Mouse (Mus musculus) testis, postnatal 14 days (tissue): Measurements from ENCODE around the gene Alox12e.
"Not testable (repeated sequence)": the region's sequence is repeated elsewhere in the genome, so short reads cannot be mapped to it uniquely, and the experiment has no call there.

ENCODE experiments used
- DNase-seq: peaks from one replicate; pipeline ENCODE4 v3.0.0; 2021; ENCODE audit warnings: low spot score

The Alox12e gene

DNA sequence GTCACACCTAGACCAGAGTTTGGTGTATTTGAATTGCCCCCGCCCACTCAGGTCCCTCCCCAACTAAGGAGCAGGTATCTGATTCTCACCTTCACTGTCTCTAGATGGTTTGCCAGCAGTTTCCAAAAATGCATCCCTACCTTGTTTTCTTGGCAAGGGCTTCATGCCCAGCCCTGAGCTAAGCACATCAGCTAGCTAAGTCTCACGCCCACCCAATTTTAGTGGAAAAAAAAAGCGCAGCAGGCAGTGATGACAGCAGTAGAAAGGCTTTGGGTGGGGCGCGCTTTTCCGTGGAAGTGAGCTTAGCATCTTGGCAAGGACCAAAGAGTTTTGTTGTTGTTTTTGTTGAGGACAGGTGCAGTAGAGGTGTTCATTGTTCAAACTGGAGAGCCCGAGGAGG, at the start of gene Alox12e:
Alox12e (minus strand) TSS at position 101 of the 400 bp plus-strand sequence.
- DNase-seq, result no peak

DNA sequence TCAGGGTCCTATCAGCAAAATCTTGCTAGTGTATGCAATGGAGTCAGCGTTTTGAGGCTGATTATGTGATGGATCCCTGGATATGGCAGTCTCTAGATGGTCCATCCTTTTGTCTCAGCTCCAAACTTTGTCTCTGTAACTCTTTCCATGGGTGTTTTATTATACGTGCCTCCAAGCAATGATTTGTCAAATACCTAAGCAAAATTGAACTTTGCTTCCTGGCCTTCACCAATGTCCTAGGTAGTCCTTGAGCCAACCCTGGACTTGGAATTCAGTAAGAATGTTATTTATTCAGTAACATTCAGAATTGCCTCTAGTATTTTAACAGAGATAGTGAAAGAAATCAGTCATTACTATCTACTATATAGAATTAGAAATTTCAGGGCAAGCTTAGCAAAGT, 46.2 kb upstream of the Alox12e start:
- DNase-seq, result not testable (repeated sequence)

DNA sequence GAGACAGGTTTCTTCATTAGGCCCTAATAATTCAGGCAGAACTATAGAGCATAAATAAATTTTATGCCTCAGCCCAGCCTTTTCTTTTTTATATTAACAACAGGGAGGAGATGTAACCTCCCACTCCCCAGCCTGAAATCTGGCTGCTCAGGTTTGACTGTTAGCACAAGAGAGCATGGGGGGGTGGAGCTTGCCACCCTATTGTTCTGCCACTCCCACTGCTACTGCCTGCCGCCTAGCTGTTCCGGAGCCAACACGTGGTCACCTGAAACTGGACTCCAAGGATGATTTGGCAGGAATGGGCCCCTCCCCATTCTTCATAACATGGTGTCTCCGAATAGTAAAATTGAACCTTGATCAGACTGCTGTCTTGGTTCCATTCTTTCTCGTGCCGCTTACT, 45.3 kb upstream of the Alox12e start:
- not testable (repeated sequence) for DNase-seq

DNA sequence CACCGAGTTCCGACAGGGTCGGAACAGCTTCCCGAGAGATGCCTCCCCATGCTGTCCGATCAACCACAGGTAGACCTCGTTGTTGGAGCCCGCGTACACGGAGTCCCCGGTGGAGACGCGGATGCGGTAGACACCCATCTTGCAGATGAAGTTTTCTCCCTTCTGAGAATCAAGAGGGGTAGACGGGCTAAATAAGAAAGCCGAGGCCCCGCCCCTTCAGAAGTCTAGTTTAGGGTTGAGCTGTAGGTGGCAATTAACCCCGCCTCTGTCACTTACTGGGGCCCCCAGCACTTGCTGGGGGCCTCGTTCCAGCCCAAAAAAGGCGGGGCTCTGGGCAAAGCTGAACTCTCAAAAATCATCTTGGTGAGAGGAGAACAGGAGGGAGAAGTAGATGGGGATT, 29.4 kb upstream of the Alox12e start, which contains the start of gene Alox15:
Alox15 (minus strand) TSS at position 164 of the 400 bp plus-strand sequence.
- DNase-seq, result no peak

DNA sequence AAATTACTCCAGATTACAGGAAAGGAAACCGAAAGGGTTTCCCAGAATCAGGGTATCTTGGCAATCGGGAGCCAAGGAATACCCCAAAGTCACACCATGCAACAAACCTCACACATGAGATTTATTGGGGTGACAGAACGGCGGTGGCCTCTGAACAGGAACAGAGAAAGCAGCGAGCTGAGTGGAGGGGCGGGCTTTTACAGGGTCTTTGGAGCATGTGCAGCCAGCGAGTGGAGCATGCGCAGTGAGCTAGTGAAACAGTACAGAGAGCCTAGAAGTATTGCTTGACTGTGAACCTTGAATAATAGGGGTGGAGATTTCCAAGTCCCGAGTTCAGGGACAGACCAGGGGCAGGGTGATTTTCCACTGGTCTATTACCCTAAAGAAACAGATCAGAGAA, 26.2 kb upstream of the Alox12e start:
- no peak for DNase-seq

DNA sequence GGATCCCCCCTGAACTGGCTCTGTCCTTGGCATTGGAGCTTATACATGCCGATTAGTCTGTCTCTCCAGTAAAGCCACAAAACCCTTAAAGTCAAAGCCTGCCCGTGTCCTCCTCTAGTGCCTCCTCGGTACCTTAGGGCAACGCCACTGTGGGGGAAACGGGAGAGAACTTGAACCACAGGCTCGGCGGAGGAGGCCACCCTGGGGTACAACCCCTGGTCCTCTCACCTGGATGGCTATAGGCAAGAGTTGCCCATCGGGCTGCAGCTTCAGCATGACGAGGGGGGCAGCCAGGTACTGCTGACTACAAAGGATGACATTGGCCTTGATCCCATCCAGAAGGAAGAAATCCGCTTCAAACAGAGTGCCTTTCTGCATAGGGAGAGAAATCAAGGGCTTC, 25.4 kb upstream of the Alox12e start:
- DNase-seq, result no peak

DNA sequence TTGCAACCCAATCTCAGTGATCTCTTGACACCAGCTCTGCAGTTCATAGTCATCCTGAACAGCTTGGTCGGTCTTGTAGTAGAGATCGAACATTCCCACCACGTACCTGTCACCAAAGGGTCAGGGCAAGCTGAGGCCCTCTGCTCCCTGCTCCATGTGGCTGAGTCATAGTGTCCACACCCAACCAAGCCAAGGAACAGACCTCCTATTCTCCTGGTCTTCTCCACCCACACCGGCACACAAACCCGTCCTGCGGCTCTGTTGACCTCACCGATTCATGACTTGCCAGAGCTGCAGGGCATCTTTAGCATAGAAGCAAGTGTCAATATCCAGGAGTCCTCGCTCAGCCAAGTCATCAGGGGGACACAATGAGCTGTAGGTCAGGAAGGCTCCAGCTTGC, 23.1 kb upstream of the Alox12e start:
- no peak for DNase-seq

DNA sequence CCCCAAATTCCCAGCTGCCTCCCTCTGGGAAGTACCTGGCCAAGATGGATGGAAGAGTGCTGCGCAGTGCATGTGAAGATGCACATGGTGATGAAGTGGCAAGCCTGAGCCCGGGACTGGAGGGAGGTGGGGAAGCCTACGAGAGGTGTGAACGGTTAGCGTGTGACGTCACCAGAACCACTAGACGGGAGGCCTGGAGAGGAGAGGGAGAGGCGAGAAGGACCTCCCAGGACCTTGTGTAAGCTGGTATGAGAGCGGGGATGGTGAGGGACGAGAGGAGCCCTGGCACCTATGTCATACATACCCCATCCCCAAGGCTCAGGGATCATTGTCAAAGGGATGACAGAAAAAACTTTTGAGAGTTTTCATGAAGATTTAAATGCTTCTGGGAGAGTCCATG, 22.6 kb upstream of the Alox12e start:
- no peak for DNase-seq

DNA sequence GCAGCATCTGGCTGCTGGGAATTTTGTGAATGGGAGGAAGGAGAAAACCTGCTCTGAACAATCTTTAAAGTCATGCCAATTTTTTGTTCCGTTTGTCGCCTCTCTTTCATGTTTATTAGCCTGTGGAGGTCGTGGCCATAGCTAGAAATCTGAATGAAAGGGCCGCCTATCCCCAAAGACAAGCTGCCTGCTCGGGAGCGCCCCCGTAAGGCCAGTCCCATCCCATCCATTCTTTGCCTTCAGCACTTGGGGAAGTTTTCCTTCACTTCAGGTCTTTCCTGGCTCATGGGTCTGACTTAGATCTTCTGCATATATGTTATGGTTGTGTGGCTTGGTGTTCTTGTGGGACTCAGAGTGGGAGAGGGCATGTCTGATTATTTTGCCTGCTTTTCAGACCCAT, 17.1 kb upstream of the Alox12e start:
- no peak for DNase-seq

DNA sequence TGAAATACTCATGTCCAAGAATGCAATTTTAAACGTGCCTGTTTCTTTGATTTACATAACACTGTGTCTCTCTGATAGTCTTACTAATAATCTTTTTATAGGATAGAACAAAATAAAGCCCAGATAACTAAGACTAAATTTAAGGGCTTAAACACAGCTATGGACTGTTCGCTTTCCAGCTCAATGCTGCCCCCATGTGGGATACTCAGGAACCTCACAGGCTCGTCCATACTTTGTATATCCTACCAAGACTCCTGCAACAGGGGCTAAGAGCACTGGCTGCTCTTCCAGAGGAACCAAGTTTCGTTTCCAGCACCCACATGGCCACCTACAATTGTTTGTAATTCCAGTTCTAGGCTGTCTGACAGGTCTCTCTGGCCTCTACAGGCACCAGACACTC, 12.0 kb upstream of the Alox12e start:
- DNase-seq, result peak; percentile 37

DNA sequence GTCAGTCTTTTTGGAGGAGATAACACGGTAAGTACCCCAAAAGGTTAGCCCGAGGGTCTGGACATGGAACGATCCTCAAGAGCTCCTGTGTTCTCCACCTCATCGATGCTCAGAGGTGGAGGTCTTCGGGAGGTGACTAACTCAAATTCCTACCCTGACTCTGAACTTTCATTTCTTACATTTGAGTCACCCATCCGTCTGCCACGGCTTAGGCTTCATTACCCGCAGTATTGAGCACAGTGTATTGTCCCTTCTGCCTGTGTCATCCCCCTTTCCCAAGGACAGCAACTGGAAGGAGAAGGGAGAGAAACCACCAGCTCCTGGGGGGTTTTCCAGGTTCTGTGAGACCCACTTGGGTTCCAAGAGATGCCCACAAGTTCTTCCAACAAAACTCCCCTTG, 2.3 kb upstream of the Alox12e start:
- no peak for DNase-seq

DNA sequence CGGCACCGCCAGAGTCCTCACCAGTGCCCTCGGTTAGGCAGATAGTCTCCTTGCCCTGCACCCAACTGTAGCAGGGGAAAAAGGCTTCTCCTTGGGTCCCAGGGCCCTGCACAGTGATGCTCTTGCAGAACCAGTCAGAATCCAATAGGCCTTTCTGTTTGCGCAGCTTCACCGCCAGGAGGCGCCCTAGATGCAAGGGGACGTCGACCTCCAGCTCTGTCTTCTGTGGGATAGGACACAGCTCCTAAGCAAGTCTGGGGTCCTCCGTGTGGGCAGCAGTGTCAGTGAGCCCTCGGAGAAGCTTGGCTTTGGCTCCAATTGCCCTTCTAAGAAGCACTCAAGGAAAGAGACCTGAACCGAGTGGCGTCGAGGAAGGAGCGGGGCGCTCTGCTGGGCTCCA, 764 bp downstream of the Alox12e start:
- DNase-seq, result peak; percentile 71

DNA sequence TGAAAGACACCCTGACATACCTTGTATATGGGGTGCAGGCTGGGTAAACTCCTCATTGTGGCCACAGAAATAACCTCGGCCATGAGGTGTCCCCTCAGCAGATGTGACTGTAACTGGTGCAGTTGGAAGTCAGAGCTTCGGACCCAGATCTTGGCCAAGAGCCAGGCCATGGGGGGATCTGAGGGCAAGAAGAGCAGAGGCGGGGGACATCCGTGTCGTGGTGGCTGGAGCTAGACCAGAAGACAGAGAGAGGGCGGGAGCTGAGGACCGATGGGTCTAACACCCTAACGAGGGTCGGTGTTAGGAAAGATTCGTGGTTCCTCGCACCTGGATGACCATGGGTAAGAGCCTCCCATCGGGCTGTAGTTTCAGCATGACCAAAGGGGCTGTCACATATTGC, 2.8 kb downstream of the Alox12e start:
- no peak for DNase-seq

DNA sequence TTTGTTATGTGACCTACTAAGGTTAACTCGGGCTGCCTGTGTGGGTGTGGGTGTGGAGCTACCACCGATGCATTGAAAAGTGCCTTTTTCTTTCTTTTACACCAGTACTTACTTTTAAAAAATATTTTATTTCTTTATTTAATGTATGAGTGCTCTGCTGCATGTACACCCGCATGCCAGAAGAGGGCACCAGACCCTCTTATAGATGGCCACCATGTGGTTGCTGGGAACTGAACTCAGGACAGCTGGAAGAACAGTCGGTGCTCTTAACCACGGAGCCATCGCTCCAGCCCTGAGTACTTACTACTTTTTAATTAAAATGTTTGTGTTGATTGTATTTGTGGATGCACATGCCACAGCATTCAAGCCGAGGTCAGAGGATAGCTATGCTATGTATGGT, 8.6 kb downstream of the Alox12e start:
- DNase-seq, result no peak

DNA sequence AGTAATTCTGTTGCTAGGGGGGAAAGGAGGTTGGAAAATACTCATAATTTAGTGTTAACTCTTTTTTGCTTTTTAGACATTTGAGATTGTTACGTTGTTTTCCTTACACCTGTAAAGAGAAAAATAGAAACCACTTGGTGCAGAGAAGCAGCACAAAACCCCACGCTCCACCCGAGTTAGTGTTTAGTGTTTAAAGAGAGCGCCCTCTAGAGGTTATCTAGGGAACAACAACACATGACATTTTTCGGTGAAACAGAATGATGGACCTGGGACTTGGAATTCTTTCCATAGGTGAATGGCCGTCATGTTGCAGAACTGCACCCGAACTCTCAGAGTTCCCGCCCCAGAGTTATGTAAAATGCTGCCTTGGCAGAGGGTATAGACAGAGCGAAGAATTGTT, 13.1 kb downstream of the Alox12e start:
- DNase-seq, result peak; percentile 38

DNA sequence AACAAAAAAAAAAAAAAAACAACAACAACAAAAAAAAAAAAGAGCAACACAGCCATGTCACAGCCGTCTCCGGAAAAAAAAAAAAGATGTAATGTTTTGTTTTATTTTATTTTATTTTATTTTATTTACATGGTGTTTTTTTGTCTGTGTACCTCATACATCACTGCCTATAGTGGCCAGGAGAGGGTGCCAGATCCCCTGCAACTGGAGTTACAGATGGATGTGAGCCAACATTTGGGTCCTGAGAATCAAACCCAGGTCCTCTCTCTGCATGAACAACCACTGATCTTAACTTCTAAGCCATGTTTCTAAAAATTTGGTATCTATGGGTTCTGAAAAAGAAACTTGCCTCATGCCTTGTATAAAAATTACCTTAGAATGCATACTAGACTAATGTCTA, 14.1 kb downstream of the Alox12e start:
- no peak for DNase-seq

DNA sequence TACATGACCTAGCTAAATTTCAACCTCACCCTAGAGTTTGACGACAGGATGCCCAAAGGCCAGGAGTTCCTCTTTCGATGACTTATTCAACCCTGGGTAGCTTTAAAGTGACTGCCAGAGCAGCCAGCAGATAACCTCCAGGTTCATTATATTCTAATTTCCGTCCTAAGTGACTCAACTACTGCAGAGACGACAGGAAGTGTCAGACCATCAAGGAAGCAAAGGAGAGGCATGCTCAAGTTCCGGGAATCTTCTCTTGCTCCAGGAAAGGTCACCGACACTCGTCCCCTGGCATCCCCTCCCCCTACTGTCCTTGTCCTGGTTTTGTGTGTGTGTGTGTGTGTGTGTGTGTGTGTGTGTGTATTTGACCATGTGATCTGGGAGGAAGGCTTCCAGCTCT, 16.3 kb downstream of the Alox12e start:
- no peak for DNase-seq

DNA sequence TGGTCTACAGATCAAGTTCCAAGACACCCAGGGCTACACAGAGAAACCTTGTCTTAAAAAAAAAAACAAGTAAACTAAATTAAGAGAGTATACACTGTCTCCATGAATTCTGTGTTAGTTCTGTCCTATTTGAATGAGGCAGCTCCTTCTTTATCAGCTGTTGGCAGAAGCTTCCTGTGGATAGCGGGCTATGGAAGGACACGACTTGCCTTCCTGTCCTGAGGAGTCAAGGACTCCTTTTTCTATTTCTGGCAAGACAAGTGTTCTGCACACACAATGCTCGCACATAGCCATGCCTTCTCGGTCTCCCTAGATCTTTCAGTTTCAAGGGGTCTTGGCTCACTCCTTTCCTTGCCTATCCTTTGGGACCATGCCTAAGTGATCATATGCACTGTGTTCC, 20.1 kb downstream of the Alox12e start:
- DNase-seq, result no peak

DNA sequence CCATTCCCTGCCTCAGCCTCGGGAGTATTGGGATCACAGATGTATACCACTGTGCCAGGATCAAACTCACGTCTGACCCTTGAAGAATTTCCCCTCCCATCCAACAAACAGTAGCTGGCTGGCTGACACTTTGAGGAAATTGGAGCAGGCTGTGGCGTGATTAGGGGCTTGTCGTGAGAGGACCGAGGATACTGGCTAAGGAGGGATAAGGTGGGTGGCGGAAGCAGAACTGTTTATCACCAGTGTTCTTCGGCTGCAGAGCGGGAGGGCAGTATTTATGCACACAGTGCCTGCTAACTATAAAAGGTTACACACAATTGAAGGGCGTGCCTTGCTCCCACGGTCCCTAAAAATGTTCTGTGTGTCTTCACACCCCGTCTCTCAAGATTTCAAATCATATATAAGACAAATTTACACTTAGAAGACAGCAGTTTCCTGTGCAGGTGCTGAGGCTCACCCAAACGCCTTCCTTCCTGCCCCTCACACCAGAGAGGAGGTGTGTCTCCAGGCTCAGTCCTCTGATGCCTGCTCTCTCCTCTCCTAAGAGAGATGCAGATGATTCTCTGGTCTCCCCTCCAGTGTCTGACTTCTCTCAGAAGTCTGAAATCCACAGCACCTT, 24.5 kb downstream of the Alox12e start:
- DNase-seq, result no peak

DNA sequence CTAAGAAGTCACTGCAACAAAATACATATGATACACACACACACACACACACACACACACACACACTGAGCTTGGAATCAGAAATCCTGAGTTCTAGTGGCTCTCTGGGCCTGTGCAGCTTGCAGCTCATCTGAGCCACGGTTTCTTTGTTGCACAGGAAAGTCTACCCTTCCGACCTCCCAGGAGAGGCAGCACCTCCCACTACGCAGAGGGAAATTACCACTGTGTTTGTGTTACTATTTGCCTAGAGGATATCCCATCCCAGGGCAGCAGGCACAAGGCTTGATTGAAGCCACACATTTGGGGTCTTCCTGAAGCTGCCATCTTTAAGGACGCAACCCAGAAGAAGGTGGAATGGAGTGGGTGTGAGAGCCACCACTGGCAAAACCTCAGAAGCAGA, 25.0 kb downstream of the Alox12e start:
- no peak for DNase-seq

DNA sequence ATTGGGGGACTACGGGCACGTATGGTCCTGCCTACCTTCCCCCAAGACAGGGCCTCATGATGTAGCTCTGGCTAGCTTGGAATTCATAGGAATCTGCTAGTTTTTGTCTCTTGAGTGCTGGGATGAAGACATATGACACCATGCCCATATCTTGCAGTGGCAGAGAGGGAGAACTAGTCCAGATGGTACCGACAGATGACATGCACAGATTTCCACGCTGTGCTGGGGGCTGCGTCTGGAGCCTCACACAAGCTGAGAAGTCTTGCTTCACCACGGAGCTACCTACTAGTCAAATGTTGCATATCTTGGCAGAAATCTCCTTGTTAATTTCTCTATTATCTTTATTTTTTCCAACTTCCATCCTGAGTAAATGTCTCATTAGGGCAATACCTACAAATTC, 28.5 kb downstream of the Alox12e start:
- DNase-seq, result no peak

DNA sequence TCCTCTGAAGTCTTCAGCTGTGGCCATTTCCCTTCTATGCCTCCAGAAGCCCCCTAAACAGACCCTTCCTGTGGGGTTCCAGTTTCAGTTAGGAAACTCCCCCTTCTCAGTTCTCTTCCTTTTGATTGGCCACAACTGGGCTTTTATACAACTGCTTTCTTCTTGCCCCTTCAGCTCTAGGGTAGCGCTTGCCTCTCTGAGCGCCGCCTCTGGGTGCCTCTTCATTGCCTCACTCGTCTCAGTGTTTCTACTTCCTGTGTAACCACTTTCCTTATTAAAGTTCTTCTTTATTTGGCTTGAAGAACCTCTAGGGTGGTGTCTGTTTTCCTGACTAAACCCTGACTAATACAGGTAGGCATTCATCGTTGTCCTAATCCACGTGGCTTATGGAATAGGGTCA, 31.2 kb downstream of the Alox12e start:
- no peak for DNase-seq

DNA sequence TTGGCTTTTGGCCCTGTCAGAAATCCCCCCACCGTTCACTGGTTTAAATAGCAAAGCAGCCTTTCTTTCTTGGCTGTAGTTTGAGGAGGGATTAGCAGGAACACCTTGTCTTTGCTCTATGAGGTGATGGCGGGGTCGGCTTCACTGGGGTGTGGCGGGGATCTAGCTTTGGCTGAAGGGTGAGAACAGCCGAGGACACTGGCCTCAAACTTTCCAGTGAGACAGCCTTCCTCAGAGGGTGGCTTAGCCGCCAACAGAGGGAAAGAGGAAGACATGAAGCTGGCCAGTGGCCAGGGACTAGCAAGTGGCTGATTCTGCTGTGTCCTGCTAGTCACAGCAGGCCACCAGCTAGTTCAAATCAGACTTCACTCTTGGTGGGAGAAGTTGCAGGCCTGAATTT, 33.2 kb downstream of the Alox12e start:
- DNase-seq, result no peak

DNA sequence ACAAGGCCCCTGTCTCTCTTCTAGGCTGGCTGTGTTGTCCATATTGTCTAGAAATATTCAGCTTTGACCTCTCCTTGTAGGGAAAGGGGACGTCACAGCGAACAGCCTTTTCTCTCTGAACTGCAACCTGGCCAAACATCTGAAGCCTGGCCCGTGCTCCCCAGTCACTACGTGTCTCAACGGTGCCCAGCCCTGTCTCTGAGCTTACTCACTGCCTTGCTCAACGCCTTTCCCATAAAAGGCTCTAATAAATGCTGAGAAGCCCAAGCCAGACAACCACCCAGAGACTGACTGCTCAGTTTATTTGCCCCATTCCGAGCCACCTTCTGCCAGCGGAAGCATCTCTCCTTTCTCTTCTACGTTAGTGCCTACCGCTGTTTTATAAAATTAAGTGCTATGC, 34.3 kb downstream of the Alox12e start:
- DNase-seq, result no peak

DNA sequence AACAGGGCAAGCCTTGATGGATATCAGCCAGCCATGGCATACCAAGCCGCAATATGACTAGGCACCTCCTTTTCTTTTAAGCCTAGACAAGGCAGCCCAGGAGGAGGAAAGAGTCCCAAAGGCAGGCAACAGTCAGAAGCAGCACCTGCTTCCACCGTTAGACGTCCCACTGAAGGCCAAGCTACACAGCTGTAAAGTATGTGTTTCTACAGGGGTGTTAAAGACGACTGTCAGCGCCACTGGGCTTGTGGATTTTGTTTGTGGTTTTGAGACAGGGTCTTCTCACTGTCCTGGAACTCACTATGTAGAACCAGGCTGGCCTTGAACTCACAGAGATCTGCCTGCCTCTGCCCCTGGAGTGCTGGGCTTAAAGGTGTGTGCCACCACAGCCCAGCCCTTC, 36.7 kb downstream of the Alox12e start:
- DNase-seq, result no peak
